Mouse (Mus musculus): ENCODE results near the gene Gse1.

The Gse1 gene

GRCm38 (mm10) chr8:120494903-120495302, 266.6 kb downstream of the Gse1 start:
- no peak for DNase-seq (ENCODE audit: low read depth, low spot score)

GRCm38 (mm10) chr8:120495461-120495860, 267.2 kb downstream of the Gse1 start:
- DNase-seq (ENCODE audit: low read depth, low spot score), result no peak

- DNase-seq (ENCODE audit: low read depth, low spot score), result no peak
Observed at GRCm38 (mm10) chr8:120496478-120496877, 268.2 kb downstream of the Gse1 start.

- no peak for DNase-seq (ENCODE audit: low read depth, low spot score)
Observed at GRCm38 (mm10) chr8:120497503-120497946, 269.3 kb downstream of the Gse1 start.

- DNase-seq (ENCODE audit: low read depth, low spot score), result no peak
Observed at GRCm38 (mm10) chr8:120498349-120498831, 270.1 kb downstream of the Gse1 start.

- DNase-seq (ENCODE audit: low read depth, low spot score), result no peak
Observed at GRCm38 (mm10) chr8:120498926-120499605, 270.8 kb downstream of the Gse1 start.

- no peak for DNase-seq (ENCODE audit: low read depth, low spot score)
Observed at GRCm38 (mm10) chr8:120500701-120501261, 272.5 kb downstream of the Gse1 start.

GRCm38 (mm10) chr8:120501426-120501825, 273.2 kb downstream of the Gse1 start:
- no peak for DNase-seq (ENCODE audit: low read depth, low spot score)

- DNase-seq (ENCODE audit: low read depth, low spot score), result no peak
Observed at GRCm38 (mm10) chr8:120502428-120502827, 274.2 kb downstream of the Gse1 start.

- no peak for DNase-seq (ENCODE audit: low read depth, low spot score)
Observed at GRCm38 (mm10) chr8:120504251-120505081, 276.2 kb downstream of the Gse1 start.

GRCm38 (mm10) chr8:120505082-120505511, 276.8 kb downstream of the Gse1 start:
- no peak for DNase-seq (ENCODE audit: low read depth, low spot score)

GRCm38 (mm10) chr8:120505619-120506310, 277.5 kb downstream of the Gse1 start:
- no peak for DNase-seq (ENCODE audit: low read depth, low spot score)

- DNase-seq (ENCODE audit: low read depth, low spot score), result no peak
Observed at GRCm38 (mm10) chr8:120506562-120506961, 278.3 kb downstream of the Gse1 start.

- DNase-seq (ENCODE audit: low read depth, low spot score), result no peak
Observed at GRCm38 (mm10) chr8:120507290-120507689, 279.0 kb downstream of the Gse1 start.

- DNase-seq (ENCODE audit: low read depth, low spot score), result no peak
Observed at GRCm38 (mm10) chr8:120509136-120510034, 281.1 kb downstream of the Gse1 start.

- DNase-seq (ENCODE audit: low read depth, low spot score), result no peak
Observed at GRCm38 (mm10) chr8:120510035-120510416, 281.8 kb downstream of the Gse1 start.

- DNase-seq (ENCODE audit: low read depth, low spot score), result no peak
Observed at GRCm38 (mm10) chr8:120510863-120511457, 282.7 kb downstream of the Gse1 start.

GRCm38 (mm10) chr8:120511737-120512136, 283.5 kb downstream of the Gse1 start:
- no peak for DNase-seq (ENCODE audit: low read depth, low spot score)

GRCm38 (mm10) chr8:120512326-120512725, 284.1 kb downstream of the Gse1 start:
- DNase-seq (ENCODE audit: low read depth, low spot score), result no peak

- DNase-seq (ENCODE audit: low read depth, low spot score), result no peak
Observed at GRCm38 (mm10) chr8:120513145-120513544, 284.9 kb downstream of the Gse1 start.

Data from brain, embryonic 18.5 days (tissue).